Mouse (Mus musculus) lung, embryonic 16.5 days (tissue): Measurements from ENCODE around the gene Pak3. TPM values are rescaled to one million over a fixed set of nuclear protein-coding genes. Genes with fewer than 3 reads are reported as not detected.

ENCODE experiments used
- ATAC-seq: fragments of 200-750 bp; cut with Nextera tagmentation; 2 replicates; pipeline ENCODE4 v1.8.0; 2017; ENCODE audit warnings: low read depth, mild to moderate bottlenecking, moderate library complexity
- H3K27ac ChIP-seq: fragments of 300-500 bp; sonication (generic); 2 replicates; pipeline ENCODE4 v1.5.1; 2014; ENCODE audit warnings: mild to moderate bottlenecking, control low read depth, low read length
- H3K27me3 ChIP-seq: fragments of 300-500 bp; sonication (generic); 2 replicates; pipeline ENCODE4 v1.6.1; 2014; ENCODE audit warnings: low read depth, low read length, mixed read lengths; ENCODE audit not compliant: control insufficient read depth, insufficient read depth
- H3K36me3 ChIP-seq: fragments of 300-500 bp; sonication (generic); 2 replicates; pipeline ENCODE4 v1.6.1; 2014; ENCODE audit warnings: low read length; ENCODE audit not compliant: control insufficient read depth, insufficient read depth
- H3K4me1 ChIP-seq: fragments of 300-500 bp; sonication (generic); replicated peaks from 2 replicates; pipeline ENCODE4 v1.6.1; 2014; ENCODE audit warnings: low read length, mixed read lengths; ENCODE audit not compliant: control insufficient read depth, insufficient read depth
- H3K4me2 ChIP-seq: fragments of 300-500 bp; sonication (generic); 2 replicates; pipeline ENCODE4 v1.6.1; 2014; ENCODE audit warnings: low read depth, low read length, control low read depth
- H3K4me3 ChIP-seq: fragments of 300-500 bp; sonication (generic); 2 replicates; pipeline ENCODE4 v1.5.1; 2014; ENCODE audit warnings: mild to moderate bottlenecking, low read length, control low read depth
- H3K9ac ChIP-seq: fragments of 300-500 bp; sonication (generic); 2 replicates; pipeline ENCODE4 v1.6.1; 2014; ENCODE audit warnings: low read length, control low read depth
- H3K9me3 ChIP-seq: fragments of 300-500 bp; sonication (generic); 2 replicates; pipeline ENCODE4 v1.6.1; 2016; ENCODE audit warnings: low read length; ENCODE audit not compliant: control insufficient read depth
- WGBS: fragments of 180-500 bp; shearing (Covaris S2); extraction: QIAGEN DNeasy Blood & Tissue Kit; methylation state at CpG from one replicate; pipeline ENCODE4 v1.1.7; 2014; 5-methylcytosine and 5-hydroxymethylcytosine counted together
- polyA plus RNA-seq: library from polyadenylated mRNA; unstranded; fragments of >200 nt; fragmentation: Nextera tagmentation; extraction: Ambion mirVana; gene quantifications from 2 replicates; pipeline ENCODE4 v1.2.1, GENCODE M21; 2015

Pak3 gene
- polyA plus RNA-seq, 1 experiment from 2014 or later, result 8.3 TPM

GRCm38 (mm10) chrX:143725411-143725810 lies 207.0 kb downstream of the Pak3 start:
- H3K27me3 ChIP-seq, result no peaks in the 10 kb centered on the region
- WGBS, result 82% methylated on average over 3 of the region's 3 CpGs
- no peaks in the 10 kb centered on the region for H3K9me3 ChIP-seq
- no peak overlapping the region for H3K27ac ChIP-seq
- no peak for ATAC-seq
- H3K4me1 ChIP-seq, result no peaks in the 10 kb centered on the region
- H3K9ac ChIP-seq, result no peak overlapping the region
- H3K4me3 ChIP-seq, result no peak overlapping the region
- no peaks in the 10 kb centered on the region for H3K36me3 ChIP-seq
- no peak overlapping the region for H3K4me2 ChIP-seq

GRCm38 (mm10) chrX:143736035-143736434 lies 217.6 kb downstream of the Pak3 start:
- ATAC-seq, result no peak
- Histone ChIP-seq H3K4me3 (no peak overlapping the region), H3K36me3 (no peaks in the 10 kb centered on the region), H3K4me2 (no peak overlapping the region), H3K9me3 (no peaks in the 10 kb centered on the region), H3K4me1 (no peaks in the 10 kb centered on the region), H3K9ac (no peak overlapping the region), H3K27ac (no peak overlapping the region), H3K27me3 (no peaks in the 10 kb centered on the region)
- 41% methylated on average over 4 of the region's 4 CpGs for WGBS

DNA sequence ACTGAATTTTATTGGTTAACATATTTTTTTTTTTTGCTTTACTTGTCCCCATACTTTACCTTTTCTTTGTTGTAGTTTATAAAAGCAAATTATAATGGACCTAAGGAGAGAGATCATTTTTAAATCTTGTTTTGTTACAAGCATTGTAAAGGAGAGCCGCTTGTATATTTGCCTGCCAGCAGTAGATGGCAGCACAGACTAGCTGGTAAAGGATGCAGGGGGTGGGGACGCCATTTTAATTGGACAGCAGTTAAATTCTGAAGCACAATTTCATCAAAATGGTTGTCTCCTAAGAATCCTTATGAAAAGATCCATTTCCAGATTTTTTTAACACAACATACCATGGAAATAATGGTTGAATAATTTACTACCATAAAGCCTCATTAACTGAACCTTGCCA lies 220.8 kb downstream of the Pak3 start:
- Histone ChIP-seq H3K27ac (no peak overlapping the region), H3K4me1 (no peaks in the 10 kb centered on the region), H3K27me3 (no peaks in the 10 kb centered on the region), H3K9ac (no peak overlapping the region), H3K36me3 (no peaks in the 10 kb centered on the region), H3K4me3 (no peak overlapping the region), H3K9me3 (no peaks in the 10 kb centered on the region), H3K4me2 (no peak overlapping the region)
- ATAC-seq, result no peak
- 21% methylated on average over 2 of the region's 2 CpGs for WGBS

- Histone ChIP-seq H3K4me1 (no peaks in the 10 kb centered on the region), H3K27ac (no peak overlapping the region), H3K4me2 (no peak overlapping the region), H3K27me3 (no peaks in the 10 kb centered on the region), H3K36me3 (no peaks in the 10 kb centered on the region), H3K4me3 (no peak overlapping the region), H3K9ac (no peak overlapping the region), H3K9me3 (no peaks in the 10 kb centered on the region)
- WGBS, result 52% methylated on average over 3 of the region's 3 CpGs
- peak; percentile 34; the same call in 1 of the 2 replicates for ATAC-seq
These were observed 244.2 kb downstream of the Pak3 start for GRCm38 (mm10) chrX:143762556-143762955.

DNA sequence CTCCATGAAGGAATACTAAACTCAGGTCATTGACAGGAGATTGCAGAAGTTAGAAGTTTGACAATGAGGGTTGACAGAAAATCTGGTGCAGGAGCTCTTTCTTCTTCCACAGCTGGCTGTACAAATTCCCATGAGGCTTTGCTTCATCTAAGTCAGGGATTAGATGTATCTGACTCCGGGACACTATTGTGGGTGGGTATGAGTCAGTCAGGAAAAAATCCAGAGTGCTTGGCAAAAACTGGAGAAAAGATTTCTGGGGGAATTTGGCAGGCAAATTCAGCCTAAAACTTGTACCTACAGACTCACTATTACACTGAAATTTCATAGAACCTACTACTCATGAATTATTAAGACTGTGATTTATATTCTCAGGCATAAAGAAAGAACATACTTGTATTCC lies 297.6 kb downstream of the Pak3 start:
- H3K9me3 ChIP-seq, result no peaks in the 10 kb centered on the region
- H3K4me3 ChIP-seq, result no peak overlapping the region
- no peak for ATAC-seq
- no peak overlapping the region for H3K4me2 ChIP-seq
- no peaks in the 10 kb centered on the region for H3K4me1 ChIP-seq
- H3K9ac ChIP-seq, result no peak overlapping the region
- no peak overlapping the region for H3K27ac ChIP-seq
- WGBS, result 90% methylated on average over 1 of the region's 1 CpGs
- H3K27me3 ChIP-seq, result no peaks in the 10 kb centered on the region
- peaks cover 4% of the 10 kb centered on the region; the same call in 1 of the 2 replicates for H3K36me3 ChIP-seq

- Histone ChIP-seq H3K36me3 (peaks cover 4% of the 10 kb centered on the region; the same call in 1 of the 2 replicates), H3K27ac (no peak overlapping the region), H3K9ac (no peak overlapping the region), H3K4me3 (no peak overlapping the region), H3K4me1 (no peaks in the 10 kb centered on the region), H3K27me3 (no peaks in the 10 kb centered on the region), H3K4me2 (no peak overlapping the region), H3K9me3 (no peaks in the 10 kb centered on the region)
- 81% methylated on average over 2 of the region's 2 CpGs for WGBS
- no peak for ATAC-seq
These were observed 300.6 kb downstream of the Pak3 start for GRCm38 (mm10) chrX:143818961-143819360.

GRCm38 (mm10) chrX:143826521-143826920 lies 308.1 kb downstream of the Pak3 start:
- no peaks in the 10 kb centered on the region for H3K4me1 ChIP-seq
- H3K27me3 ChIP-seq, result no peaks in the 10 kb centered on the region
- ATAC-seq, result peak; percentile 51; the same call in 1 of the 2 replicates
- H3K36me3 ChIP-seq, result no peaks in the 10 kb centered on the region
- H3K9me3 ChIP-seq, result no peaks in the 10 kb centered on the region
- peak overlapping the region; percentile 50 for H3K4me2 ChIP-seq
- peak overlapping the region; percentile 50 for H3K4me3 ChIP-seq
- WGBS, result 22% methylated on average over 4 of the region's 4 CpGs
- peak overlapping the region; percentile 54 for H3K9ac ChIP-seq
- peak overlapping the region; percentile 30 for H3K27ac ChIP-seq

- H3K9me3 ChIP-seq, result no peaks in the 10 kb centered on the region
- H3K27ac ChIP-seq, result peak within 1 kb of the TSS; percentile 30
- peak within 1 kb of the TSS; percentile 54 for H3K9ac ChIP-seq
- no peaks in the 10 kb centered on the region for H3K36me3 ChIP-seq
- ATAC-seq, result peak; percentile 83
- no peaks in the 10 kb centered on the region for H3K4me1 ChIP-seq
- H3K27me3 ChIP-seq, result no peaks in the 10 kb centered on the region
- WGBS, result 14% methylated on average over 4 of the region's 4 CpGs
- H3K4me3 ChIP-seq, result peak within 1 kb of the TSS; percentile 50
- H3K4me2 ChIP-seq, result peak within 1 kb of the TSS; percentile 50
These were observed 308.8 kb downstream of the Pak3 start, which contains the start of gene Capn6 for GRCm38 (mm10) chrX:143827212-143827611. Gene Capn6 (minus strand): TSS chrX:143827414.

- no peaks in the 10 kb centered on the region for H3K36me3 ChIP-seq
- H3K9ac ChIP-seq, result no peak overlapping the region
- no peaks in the 10 kb centered on the region for H3K9me3 ChIP-seq
- 66% methylated on average over 3 of the region's 3 CpGs for WGBS
- no peaks in the 10 kb centered on the region; the same call in 1 of the 2 replicates for H3K27me3 ChIP-seq
- H3K4me1 ChIP-seq, result no peaks in the 10 kb centered on the region
- H3K4me2 ChIP-seq, result no peak overlapping the region
- H3K27ac ChIP-seq, result no peak overlapping the region
- no peak for ATAC-seq
- no peak overlapping the region for H3K4me3 ChIP-seq
These were observed 328.2 kb downstream of the Pak3 start for GRCm38 (mm10) chrX:143846637-143847036.
